Mouse (Mus musculus) cerebellum, adult 9-10 months (tissue): ENCODE data around the gene Zfp746.
A peak's percentile ranks its signal among the peaks of the same experiment; 100 is the strongest.

Experiments used
- DNase-seq: peaks from one replicate; pipeline ENCODE4 v3.0.0; 2022

Zfp746 gene

DNA sequence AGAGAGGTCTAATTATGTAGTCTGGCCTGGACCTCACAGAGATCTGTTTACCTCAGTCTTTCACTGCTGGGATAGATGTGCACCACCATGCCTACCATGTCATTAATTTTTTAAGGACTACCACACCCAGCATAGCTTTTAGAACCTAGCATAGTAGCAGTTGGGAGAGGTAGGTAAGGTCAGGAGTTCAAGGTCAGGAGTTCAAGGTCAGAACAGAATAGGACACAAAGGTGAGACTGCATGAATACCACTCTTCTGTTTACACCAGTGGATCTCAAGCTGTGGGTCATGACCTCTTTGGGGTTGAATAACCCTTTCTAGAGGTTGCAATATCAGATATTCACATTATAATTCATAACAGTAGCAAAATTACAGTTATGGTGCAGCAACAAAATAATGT is 53.7 kb downstream of the Zfp746 start:
- DNase-seq, result no peak

- no peak for DNase-seq
Observed at GRCm38 (mm10) chr6:48025905-48026660, 60.3 kb downstream of the Zfp746 start.

DNA sequence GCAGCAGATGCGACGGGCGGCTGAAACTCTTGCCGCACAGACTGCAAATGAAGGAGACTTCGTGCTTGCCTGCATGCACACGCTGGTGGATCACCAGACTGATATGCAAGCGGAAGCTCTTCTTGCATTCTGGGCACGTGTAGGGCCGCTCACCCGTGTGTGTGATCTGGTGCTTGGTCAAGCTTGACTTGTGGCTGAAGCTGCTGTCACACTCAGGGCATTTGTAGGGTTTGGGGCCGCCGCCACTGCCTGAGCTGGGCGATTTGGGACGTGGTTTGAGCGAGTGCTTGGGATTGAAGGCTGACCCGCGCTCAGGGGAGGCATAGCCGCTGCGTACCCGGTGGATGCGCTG is 61.4 kb downstream of the Zfp746 start:
- peak; percentile 39 for DNase-seq

DNA sequence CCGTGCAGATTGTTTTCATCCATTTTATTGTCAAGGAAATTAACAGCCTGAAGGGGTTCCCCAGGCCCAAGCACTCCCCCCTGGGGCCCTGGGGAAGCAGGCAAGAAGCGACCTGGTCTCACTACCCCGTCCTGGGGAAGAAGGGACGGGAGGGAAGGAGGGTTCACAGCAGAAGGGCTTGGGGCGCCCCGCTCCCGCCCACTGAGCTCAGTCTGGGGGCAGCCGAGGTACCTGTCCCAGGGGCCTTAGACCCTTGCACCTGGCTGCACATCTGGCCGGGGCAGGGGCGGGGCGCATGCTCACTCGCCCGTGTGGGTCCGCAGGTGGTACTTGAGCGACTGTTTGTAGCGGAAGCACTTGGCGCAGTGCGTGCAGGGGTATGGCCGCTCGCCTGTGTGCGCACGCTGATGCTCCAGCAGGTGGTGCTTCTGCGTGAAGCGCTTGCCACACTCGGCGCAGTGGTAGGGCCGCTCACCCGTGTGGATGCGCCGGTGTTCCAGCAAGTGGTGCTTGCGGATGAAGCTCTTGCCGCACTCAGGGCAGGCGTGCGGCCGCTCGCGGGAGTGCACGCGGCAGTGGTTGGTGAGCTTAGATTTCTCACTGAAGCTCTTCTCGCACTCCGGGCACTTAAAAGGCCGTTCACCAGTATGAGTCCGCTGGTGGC is 61.9 kb downstream of the Zfp746 start:
- peak; percentile 60 for DNase-seq

- peak; percentile 84 for DNase-seq
Observed at GRCm38 (mm10) chr6:48022672-48023071, 63.7 kb downstream of the Zfp746 start.

- no peak for DNase-seq
Observed at GRCm38 (mm10) chr6:48021678-48022077, 64.7 kb downstream of the Zfp746 start.

GRCm38 (mm10) chr6:48020006-48020405 is 66.4 kb downstream of the Zfp746 start:
- DNase-seq, result no peak

GRCm38 (mm10) chr6:48016841-48017240 is 69.6 kb downstream of the Zfp746 start:
- no peak for DNase-seq

DNA sequence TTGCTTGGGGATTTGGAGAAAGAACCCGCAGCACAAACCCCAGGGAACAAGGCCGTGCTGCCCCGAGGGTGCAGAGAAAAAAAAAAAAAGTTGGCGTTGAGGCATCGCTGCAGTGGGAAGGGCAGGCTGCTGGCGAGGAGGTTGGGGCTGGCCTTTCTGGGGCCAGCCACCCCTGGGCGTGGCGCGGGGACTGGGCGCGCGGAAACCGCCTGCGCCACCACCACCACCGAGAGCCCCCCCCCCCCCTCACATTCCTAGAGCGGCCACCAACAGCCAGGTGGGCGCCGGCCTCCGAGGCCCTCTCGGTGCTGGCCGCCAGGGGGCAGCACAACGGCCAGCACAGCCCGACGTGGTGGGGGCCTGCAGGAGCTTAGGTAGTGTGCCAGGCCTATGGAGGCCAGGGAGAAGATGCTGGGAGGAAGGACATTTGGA is 70.3 kb downstream of the Zfp746 start:
- DNase-seq, result peak; percentile 90
